Mouse (Mus musculus) kidney, adult 8-10 months (tissue): ENCODE measurements around the gene Ampd3.

ENCODE experiments used
- DNase-seq, 2 experiments: peaks; one replicate each; pipeline ENCODE4 v3.0.0; 2022

Gene Ampd3

GRCm38 (mm10) chr7:110803131-110803530 is 35.1 kb downstream of the Ampd3 start:
- DNase-seq: no peak

GRCm38 (mm10) chr7:110804266-110804665 is 36.3 kb downstream of the Ampd3 start:
- DNase-seq: no peak

GRCm38 (mm10) chr7:110807460-110808030 is 39.5 kb downstream of the Ampd3 start:
- DNase-seq: no peak

GRCm38 (mm10) chr7:110808962-110809361 is 41.0 kb downstream of the Ampd3 start:
- no peak for DNase-seq

GRCm38 (mm10) chr7:110809585-110810557 is 41.9 kb downstream of the Ampd3 start:
- no peak for DNase-seq

GRCm38 (mm10) chr7:110810995-110811394 is 43.0 kb downstream of the Ampd3 start:
- DNase-seq: no peak

- no peak for DNase-seq
These were observed 43.5 kb downstream of the Ampd3 start for GRCm38 (mm10) chr7:110811529-110811928.

GRCm38 (mm10) chr7:110813983-110814382 is 46.0 kb downstream of the Ampd3 start:
- no peak for DNase-seq

- peak; percentile 43 to 65 for DNase-seq
These were observed 48.0 kb downstream of the Ampd3 start for GRCm38 (mm10) chr7:110816037-110816436.

GRCm38 (mm10) chr7:110818206-110818605 is 50.2 kb downstream of the Ampd3 start:
- DNase-seq: peak; percentile 39 to 41

GRCm38 (mm10) chr7:110818787-110819350 is 50.9 kb downstream of the Ampd3 start:
- DNase-seq: no peak

- no peak for DNase-seq
These were observed 53.1 kb downstream of the Ampd3 start for GRCm38 (mm10) chr7:110821068-110821467.

- DNase-seq: no peak
These were observed 53.6 kb downstream of the Ampd3 start for GRCm38 (mm10) chr7:110821653-110822052.

GRCm38 (mm10) chr7:110822055-110822454 is 54.0 kb downstream of the Ampd3 start:
- DNase-seq: no peak

GRCm38 (mm10) chr7:110823076-110823475 is 55.1 kb downstream of the Ampd3 start:
- no peak for DNase-seq

- DNase-seq: no peak
These were observed 55.6 kb downstream of the Ampd3 start for GRCm38 (mm10) chr7:110823593-110823992.

- DNase-seq: no peak
These were observed 56.3 kb downstream of the Ampd3 start for GRCm38 (mm10) chr7:110823995-110824953.

GRCm38 (mm10) chr7:110833024-110833423 is 65.0 kb downstream of the Ampd3 start:
- no peak for DNase-seq

- DNase-seq: no peak
These were observed 66.0 kb downstream of the Ampd3 start for GRCm38 (mm10) chr7:110834018-110834417.

- DNase-seq: no peak
These were observed 66.5 kb downstream of the Ampd3 start for GRCm38 (mm10) chr7:110834522-110834921.

- DNase-seq: no peak
These were observed 72.3 kb downstream of the Ampd3 start for GRCm38 (mm10) chr7:110840332-110840731.
